Mouse (Mus musculus) MEL-GATA-1-ER (cell line): ENCODE data around the gene Vwa8.

ENCODE experiments used
- DNase-seq: peaks from one replicate; pipeline ENCODE4 v3.0.0-alpha.2; 2012; ENCODE audit warnings: low read depth; ENCODE audit errors: extremely low read depth

The Vwa8 gene

GRCm38 (mm10) chr14:79083573-79083972 is 234.7 kb downstream of the Vwa8 start:
- DNase-seq, result no peak

- DNase-seq, result no peak
Measured at GRCm38 (mm10) chr14:79086006-79086405, 237.2 kb downstream of the Vwa8 start.

GRCm38 (mm10) chr14:79089464-79089863 is 240.6 kb downstream of the Vwa8 start:
- DNase-seq, result no peak

- no peak for DNase-seq
Measured at GRCm38 (mm10) chr14:79097181-79097580, 248.3 kb downstream of the Vwa8 start.

GRCm38 (mm10) chr14:79106655-79107515 is 258.0 kb downstream of the Vwa8 start:
- peak; percentile 43 for DNase-seq

- DNase-seq, result no peak
Measured at GRCm38 (mm10) chr14:79109375-79109774, 260.5 kb downstream of the Vwa8 start.

- DNase-seq, result no peak
Measured at GRCm38 (mm10) chr14:79110012-79110411, 261.2 kb downstream of the Vwa8 start.

- no peak for DNase-seq
Measured at GRCm38 (mm10) chr14:79112050-79112449, 263.2 kb downstream of the Vwa8 start.

GRCm38 (mm10) chr14:79114526-79115383 is 265.9 kb downstream of the Vwa8 start:
- no peak for DNase-seq

GRCm38 (mm10) chr14:79118457-79118856 is 269.6 kb downstream of the Vwa8 start:
- no peak for DNase-seq

GRCm38 (mm10) chr14:79119354-79119753 is 270.5 kb downstream of the Vwa8 start:
- DNase-seq, result no peak

- DNase-seq, result no peak
Measured at GRCm38 (mm10) chr14:79120681-79121080, 271.8 kb downstream of the Vwa8 start.

GRCm38 (mm10) chr14:79123466-79123865 is 274.6 kb downstream of the Vwa8 start:
- no peak for DNase-seq

GRCm38 (mm10) chr14:79124643-79125042 is 275.8 kb downstream of the Vwa8 start:
- DNase-seq, result peak; percentile 13

GRCm38 (mm10) chr14:79126176-79126575 is 277.3 kb downstream of the Vwa8 start:
- no peak for DNase-seq

GRCm38 (mm10) chr14:79134891-79135334 is 286.1 kb downstream of the Vwa8 start:
- no peak for DNase-seq

GRCm38 (mm10) chr14:79135441-79135840 is 286.6 kb downstream of the Vwa8 start:
- DNase-seq, result no peak

GRCm38 (mm10) chr14:79136585-79136984 is 287.7 kb downstream of the Vwa8 start:
- DNase-seq, result no peak

- no peak for DNase-seq
Measured at GRCm38 (mm10) chr14:79137100-79137499, 288.2 kb downstream of the Vwa8 start.

- DNase-seq, result no peak
Measured at GRCm38 (mm10) chr14:79139096-79139651, 290.3 kb downstream of the Vwa8 start.

GRCm38 (mm10) chr14:79139918-79140825 is 291.3 kb downstream of the Vwa8 start:
- DNase-seq, result no peak
